Mouse (Mus musculus): ENCODE results near the gene Ndufaf1.
"Not testable (repeated sequence)": the region's sequence is repeated elsewhere in the genome, so short reads cannot be mapped to it uniquely, and the experiment has no call there.

The Ndufaf1 gene

GRCm38 (mm10) chr2:119662220-119663182, at the start of gene Ndufaf1:
Gene Ndufaf1, minus strand, starts transcription at chr2:119662827.
- peak; percentile 84 for DNase-seq (ENCODE audit: extremely low spot score)

GRCm38 (mm10) chr2:119710011-119710410, 47.4 kb upstream of the Ndufaf1 start:
- DNase-seq (ENCODE audit: extremely low spot score), result no peak

- no peak for DNase-seq (ENCODE audit: extremely low spot score)
These were observed 45.0 kb upstream of the Ndufaf1 start for GRCm38 (mm10) chr2:119707676-119708075.

- DNase-seq (ENCODE audit: extremely low spot score), result no peak
These were observed 40.5 kb upstream of the Ndufaf1 start for GRCm38 (mm10) chr2:119703171-119703570.

DNA sequence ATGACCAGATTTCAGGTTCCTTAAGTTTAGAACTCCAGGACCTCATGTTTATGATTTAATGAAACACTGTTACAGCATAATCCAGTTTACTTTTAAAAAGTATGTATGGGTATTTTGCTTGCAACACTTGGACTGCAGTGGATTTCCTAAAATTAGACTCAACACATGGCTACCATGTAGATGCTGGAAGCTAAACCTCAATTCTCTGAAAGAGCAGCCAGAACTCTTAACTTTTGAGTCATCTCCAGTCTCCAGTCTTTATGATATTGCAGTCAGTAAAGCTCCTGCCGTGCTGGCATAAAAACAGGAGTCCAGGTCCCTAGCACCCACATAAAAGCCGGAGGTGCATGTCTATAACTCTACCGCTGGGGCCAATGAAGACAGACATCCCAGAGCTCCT, 37.3 kb upstream of the Ndufaf1 start:
- no peak for DNase-seq (ENCODE audit: extremely low spot score)

DNA sequence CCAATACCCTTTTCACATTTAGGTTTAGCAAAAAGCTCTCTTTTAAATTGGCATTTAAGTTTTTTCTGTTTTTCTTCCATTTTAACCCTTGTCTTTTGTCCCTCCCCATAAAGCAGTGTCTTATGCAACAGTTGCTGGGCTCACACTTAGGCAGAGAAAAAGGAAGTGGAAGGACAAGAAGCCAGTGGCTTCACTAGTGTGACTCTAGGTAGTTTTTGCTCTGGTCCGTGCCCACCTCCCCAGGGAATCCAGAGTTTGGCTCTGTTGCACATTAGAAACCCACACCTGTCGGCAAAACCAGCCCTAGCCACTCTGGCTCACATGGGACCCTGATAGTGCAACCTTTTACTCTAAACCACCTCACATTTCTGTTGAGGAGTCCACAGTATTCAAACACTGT, 35.8 kb upstream of the Ndufaf1 start:
- DNase-seq (ENCODE audit: extremely low spot score), result no peak

- no peak for DNase-seq (ENCODE audit: extremely low spot score)
These were observed 33.5 kb upstream of the Ndufaf1 start for GRCm38 (mm10) chr2:119696111-119696510.

DNA sequence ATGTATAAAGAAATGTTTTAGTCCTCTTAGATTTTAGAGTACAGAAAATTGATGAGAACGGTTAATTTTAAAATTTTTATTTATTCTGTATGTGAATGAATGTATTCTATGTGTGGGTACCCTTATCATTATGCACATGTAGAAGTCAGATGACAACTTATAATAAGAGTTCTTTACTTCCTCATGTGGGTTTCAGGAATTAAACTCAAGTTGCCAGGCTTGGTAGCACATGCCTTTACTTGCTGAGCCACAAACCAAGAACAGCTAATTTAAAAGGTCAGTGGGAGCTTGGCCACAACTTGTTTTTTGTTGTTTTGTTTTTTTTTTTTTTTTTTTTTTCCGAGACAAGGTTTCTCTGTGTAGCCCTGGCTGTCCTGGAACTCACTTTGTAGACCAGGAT, 32.2 kb upstream of the Ndufaf1 start:
- no peak for DNase-seq (ENCODE audit: extremely low spot score)

DNA sequence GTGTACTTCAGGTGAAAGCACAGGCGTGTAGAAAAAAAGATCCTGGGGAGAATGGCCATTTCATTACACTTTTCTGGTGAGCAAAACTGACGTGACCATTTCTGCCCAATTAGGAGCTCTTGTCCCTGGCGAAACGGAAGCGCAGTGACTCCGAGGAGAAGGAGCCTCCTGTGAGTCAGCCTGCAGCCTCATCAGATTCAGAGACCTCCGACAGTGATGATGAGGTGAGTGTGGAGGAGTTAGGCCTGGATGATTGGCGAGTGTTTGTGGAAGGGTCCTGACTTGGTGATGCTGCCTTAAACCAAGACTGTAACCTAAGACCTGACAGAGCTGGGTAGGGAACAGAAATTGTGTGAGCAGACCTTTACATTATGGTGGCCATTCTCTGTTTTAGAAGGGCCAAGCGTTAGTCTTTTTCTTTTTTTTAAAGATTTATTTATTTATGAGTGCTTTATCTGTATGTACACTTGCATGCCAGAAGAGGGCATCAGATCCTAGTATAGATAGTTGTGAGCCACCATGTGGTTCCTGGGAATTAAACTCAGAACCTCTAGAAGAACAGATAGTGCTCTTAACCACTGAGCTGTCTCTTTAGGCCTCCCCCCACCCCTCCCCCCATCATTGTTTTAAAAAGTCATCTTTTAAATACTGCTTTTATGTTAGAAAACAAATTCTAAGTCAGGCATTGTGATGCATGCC, 29.5 kb upstream of the Ndufaf1 start:
- DNase-seq (ENCODE audit: extremely low spot score), result no peak

DNA sequence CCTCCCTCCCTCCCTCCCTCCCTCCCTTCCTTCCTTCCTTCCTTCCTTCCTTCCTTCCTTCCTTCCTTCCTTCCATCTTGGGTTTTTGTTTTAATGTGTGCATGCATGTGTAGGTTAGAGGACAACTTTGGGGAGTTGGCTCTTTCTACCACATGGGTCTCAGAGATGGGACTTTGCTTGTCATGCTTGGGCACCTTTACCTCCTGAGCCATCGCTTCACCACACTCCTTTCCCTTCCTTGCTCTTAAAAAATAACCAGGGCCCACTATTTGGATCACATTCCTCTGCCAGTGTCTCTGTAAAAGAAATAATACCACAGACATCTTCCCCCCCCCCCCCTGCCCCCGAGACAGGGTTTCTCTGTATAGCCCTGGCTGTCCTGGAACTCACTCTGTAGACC, 21.1 kb upstream of the Ndufaf1 start:
- no peak for DNase-seq (ENCODE audit: extremely low spot score)

DNA sequence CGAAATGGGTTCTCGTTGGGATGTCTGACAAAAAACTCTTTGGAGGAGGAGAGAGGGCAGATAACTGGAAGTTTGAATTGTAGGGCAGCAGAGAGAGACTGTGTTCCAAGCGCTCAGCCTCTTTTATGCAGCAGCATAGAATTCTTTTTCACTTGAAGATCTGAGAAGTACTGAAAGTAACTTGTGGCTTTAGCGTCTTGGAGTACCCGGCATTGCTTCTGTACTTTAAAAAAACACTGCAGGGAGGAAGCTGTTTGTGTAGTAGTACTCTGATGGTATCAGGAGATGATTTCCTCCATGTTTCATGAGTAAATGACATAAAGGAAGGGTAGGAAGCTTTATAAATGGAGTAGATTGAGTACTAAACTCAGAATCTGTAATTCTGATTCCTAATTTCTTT, 13.2 kb upstream of the Ndufaf1 start:
- no peak for DNase-seq (ENCODE audit: extremely low spot score)

GRCm38 (mm10) chr2:119675215-119675784, 12.7 kb upstream of the Ndufaf1 start:
- DNase-seq (ENCODE audit: extremely low spot score), result no peak

- DNase-seq (ENCODE audit: extremely low spot score), result peak; percentile 96
These were observed 12.0 kb upstream of the Ndufaf1 start, which contains the start of gene Rtf1 for GRCm38 (mm10) chr2:119674525-119675214. Gene Rtf1, plus strand, starts transcription at chr2:119675068.

- DNase-seq (ENCODE audit: extremely low spot score), result peak; percentile 26
These were observed 6.4 kb upstream of the Ndufaf1 start for GRCm38 (mm10) chr2:119669010-119669409.

- not testable (repeated sequence) for DNase-seq (ENCODE audit: extremely low spot score)
These were observed 3.1 kb upstream of the Ndufaf1 start for GRCm38 (mm10) chr2:119665744-119666143.

DNA sequence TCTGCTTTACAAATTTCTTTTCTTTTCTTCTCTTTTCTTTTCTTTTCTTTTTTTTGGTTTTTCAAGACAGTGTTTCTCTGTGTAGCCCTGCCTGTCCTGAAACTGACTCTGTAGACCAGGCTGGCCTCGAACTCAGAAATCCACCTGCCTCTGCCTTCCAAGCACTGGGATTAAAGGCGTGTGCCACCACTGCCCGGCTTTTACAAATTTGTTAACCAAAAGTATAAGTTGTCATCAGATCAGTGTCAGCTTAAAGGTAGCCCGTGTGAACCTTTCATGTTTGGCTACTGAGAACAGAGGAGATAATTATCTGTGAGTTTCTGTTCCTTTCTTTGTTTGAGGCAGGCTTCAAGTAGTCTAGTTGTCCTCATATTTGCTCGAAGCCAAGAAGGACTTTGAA, 18.4 kb downstream of the Ndufaf1 start:
- DNase-seq (ENCODE audit: extremely low spot score), result no peak

- DNase-seq (ENCODE audit: extremely low spot score), result no peak
These were observed 21.3 kb downstream of the Ndufaf1 start for GRCm38 (mm10) chr2:119641214-119641912.

DNA sequence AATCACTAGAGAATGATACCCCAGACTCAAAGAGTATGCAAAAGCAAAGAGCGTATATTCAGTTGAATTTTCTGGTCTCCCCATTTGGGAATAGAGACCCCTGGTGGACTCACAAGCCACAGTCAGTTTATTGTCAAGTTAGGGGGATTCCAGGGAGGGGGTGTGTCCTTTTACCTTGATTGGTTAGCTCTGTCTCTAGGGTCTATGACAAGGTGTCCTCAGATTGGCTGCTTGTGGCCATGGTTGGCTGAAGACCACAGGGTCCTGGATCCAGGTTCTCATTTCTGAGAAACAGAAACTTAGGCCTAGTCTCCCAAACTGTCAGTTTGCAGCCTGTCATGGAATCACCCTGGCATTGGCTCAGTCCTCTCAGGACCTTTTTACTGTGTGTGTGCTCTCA, 25.8 kb downstream of the Ndufaf1 start:
- DNase-seq (ENCODE audit: extremely low spot score), result no peak

DNA sequence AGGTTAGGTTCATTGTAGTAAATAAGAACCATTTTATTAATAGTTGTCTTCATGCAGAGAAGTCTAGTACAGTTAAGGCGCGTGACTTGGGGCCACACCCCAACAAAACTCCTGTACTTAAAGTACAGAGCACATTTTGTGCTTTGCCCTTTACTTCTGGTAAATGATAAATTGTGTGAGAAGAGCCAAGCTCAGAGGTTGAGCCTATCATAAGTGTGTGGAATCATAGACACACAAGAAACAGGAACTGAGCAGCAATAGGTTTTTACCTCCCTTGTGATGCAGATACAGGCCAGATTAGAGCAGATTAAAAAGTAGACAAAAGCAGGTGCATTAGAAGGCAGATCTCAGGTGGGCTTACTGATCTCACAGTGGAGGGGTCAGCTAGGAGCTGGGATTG, 41.3 kb downstream of the Ndufaf1 start:
- DNase-seq (ENCODE audit: extremely low spot score), result no peak

GRCm38 (mm10) chr2:119619002-119619401, 43.6 kb downstream of the Ndufaf1 start:
- not testable (repeated sequence) for DNase-seq (ENCODE audit: extremely low spot score)
